Comparison of ENCODE assay signal across 17 mouse cellular contexts in the genomic region with DNA sequence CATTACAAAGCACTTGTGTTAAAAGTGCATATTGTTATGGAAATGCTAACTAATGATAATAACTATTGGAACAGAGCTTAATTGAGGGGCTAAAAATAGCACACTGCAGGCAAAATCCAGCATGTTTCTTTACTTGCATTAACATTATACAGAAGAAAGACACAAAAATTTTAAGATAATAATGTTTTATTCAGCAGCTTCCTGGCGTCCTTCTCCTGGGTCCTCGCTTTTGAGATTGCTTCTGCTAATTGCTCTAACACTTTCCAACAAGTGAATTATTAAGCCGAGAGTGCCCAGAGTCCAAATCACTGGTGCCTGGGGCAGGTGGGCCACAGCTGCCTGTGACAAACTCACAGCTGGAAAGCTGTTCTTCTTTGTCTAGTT.
DNase-seq lines count a peak whose midpoint lies in the region; ATAC-seq and TF ChIP-seq lines count a peak whose summit lies in the region.
"Had no signal": no experiment of that assay in that cellular context is flagged by ENCODE, and none has a peak within 500 bp of the region (broad histone marks: within the 10 kb centered on the region; RNA-seq: fewer than 3 reads in every experiment).

No protein-coding gene starts in this region.

- TF ChIP-seq CTCF in hindbrain, postnatal 0 days (IDR thresholded peaks at IDR 0.05; ENCODE audit: low read depth), result no peak

- no peak overlapping the region for H3K4me2 ChIP-seq in midbrain, embryonic 12.5 days (replicated peaks)
- H3K4me2 ChIP-seq in forebrain, embryonic 16.5 days (ENCODE audit: low read length), result no peak overlapping the region
- no peak overlapping the region for H3K4me2 ChIP-seq in hindbrain, postnatal 0 days (ENCODE audit: low read depth, low read length)
- no peak overlapping the region for H3K4me2 ChIP-seq in midbrain, embryonic 15.5 days
- H3K4me2 ChIP-seq: neural tube, embryonic 12.5 days had no signal

- ATAC-seq in midbrain, embryonic 12.5 days (ENCODE audit: low FRiP score, low read depth), result peak; percentile 68
- peak; percentile 83 for ATAC-seq in forebrain, embryonic 16.5 days
- ATAC-seq in hindbrain, postnatal 0 days, result no peak
- ATAC-seq in midbrain, embryonic 15.5 days (replicated peaks), result peak; percentile 69

- peaks cover 2% of the 10 kb centered on the region; the same call in 1 of the 2 replicates for H3K4me1 ChIP-seq in midbrain, embryonic 12.5 days
- H3K4me1 ChIP-seq in midbrain, embryonic 10.5 days, result no peaks in the 10 kb centered on the region
- peaks cover 7% of the 10 kb centered on the region for H3K4me1 ChIP-seq in forebrain, embryonic 16.5 days (replicated peaks; ENCODE audit: control insufficient read depth, insufficient read depth, low read length)
- H3K4me1 ChIP-seq in hindbrain, postnatal 0 days (ENCODE audit: insufficient read depth, low read length), result no peaks in the 10 kb centered on the region
- H3K4me1 ChIP-seq in midbrain, embryonic 15.5 days, result peaks cover 6% of the 10 kb centered on the region; the same call in 1 of the 2 replicates
- H3K4me1 ChIP-seq: neural tube, embryonic 12.5 days had no signal

- H3K27me3 ChIP-seq in midbrain, embryonic 12.5 days, result no peaks in the 10 kb centered on the region
- no peaks in the 10 kb centered on the region for H3K27me3 ChIP-seq in midbrain, embryonic 10.5 days (ENCODE audit: low read depth, poor library complexity, severe bottlenecking)
- no peaks in the 10 kb centered on the region for H3K27me3 ChIP-seq in forebrain, embryonic 16.5 days (replicated peaks; ENCODE audit: control insufficient read depth, insufficient read depth, low read length)
- no peaks in the 10 kb centered on the region for H3K27me3 ChIP-seq in hindbrain, postnatal 0 days (ENCODE audit: insufficient read depth, low read length)
- no peaks in the 10 kb centered on the region for H3K27me3 ChIP-seq in midbrain, embryonic 15.5 days (replicated peaks)
- H3K27me3 ChIP-seq: neural tube, embryonic 12.5 days had no signal

- no peaks in the 10 kb centered on the region for H3K36me3 ChIP-seq in midbrain, embryonic 12.5 days
- H3K36me3 ChIP-seq in midbrain, embryonic 10.5 days, result no peaks in the 10 kb centered on the region
- H3K36me3 ChIP-seq in forebrain, embryonic 16.5 days (ENCODE audit: control insufficient read depth, insufficient read depth), result no peaks in the 10 kb centered on the region
- H3K36me3 ChIP-seq in hindbrain, postnatal 0 days (ENCODE audit: insufficient read depth, low read length), result no peaks in the 10 kb centered on the region
- no peaks in the 10 kb centered on the region for H3K36me3 ChIP-seq in midbrain, embryonic 15.5 days (replicated peaks)
- H3K36me3 ChIP-seq: G1E; neural tube, embryonic 12.5 days had no signal

- no peak overlapping the region for H3K9ac ChIP-seq in midbrain, embryonic 12.5 days (replicated peaks)
- no peak overlapping the region for H3K9ac ChIP-seq in forebrain, embryonic 16.5 days (replicated peaks; ENCODE audit: low read depth, low read length)
- H3K9ac ChIP-seq in hindbrain, postnatal 0 days (replicated peaks; ENCODE audit: low read length), result no peak overlapping the region
- H3K9ac ChIP-seq in midbrain, embryonic 15.5 days, result no peak overlapping the region
- H3K9ac ChIP-seq: neural tube, embryonic 12.5 days had no signal

- no peak overlapping the region for H3K4me3 ChIP-seq in midbrain, embryonic 12.5 days
- H3K4me3 ChIP-seq in midbrain, embryonic 10.5 days, result no peak overlapping the region
- no peak overlapping the region for H3K4me3 ChIP-seq in forebrain, embryonic 16.5 days (replicated peaks; ENCODE audit: low read length)
- no peak overlapping the region for H3K4me3 ChIP-seq in hindbrain, postnatal 0 days (ENCODE audit: low read length)
- no peak overlapping the region for H3K4me3 ChIP-seq in midbrain, embryonic 15.5 days
- H3K4me3 ChIP-seq: neural tube, embryonic 12.5 days had no signal

- WGBS in midbrain, embryonic 12.5 days, result 41% methylated on average over 3 of the region's 3 CpGs
- WGBS in midbrain, embryonic 10.5 days, result 78% methylated on average over 3 of the region's 3 CpGs
- 0% methylated on average over 3 of the region's 3 CpGs for WGBS in forebrain, embryonic 16.5 days
- 27% methylated on average over 3 of the region's 3 CpGs for WGBS in hindbrain, postnatal 0 days
- 15% methylated on average over 3 of the region's 3 CpGs for WGBS in midbrain, embryonic 15.5 days

- no peak for DNase-seq in midbrain, embryonic 10.5 days (ENCODE audit: low spot score)
- DNase-seq in hindbrain, postnatal 0 days (ENCODE audit: low spot score), result peak; percentile 15
- no peak for DNase-seq in layer of hippocampus, postnatal 25 days (ENCODE audit: extremely low spot score in 1 of 2, low spot score in 1 of 2)
- no peak for DNase-seq in lung, postnatal 36 days
- no peak for DNase-seq in urinary bladder, adult 2 months (ENCODE audit: low spot score)
- DNase-seq: cerebellum, postnatal 14 days; gastrocnemius, postnatal 10 days; heart, adult 18-20 months; left cerebral cortex, postnatal 4 days; lung, adult 18-20 months; lung, postnatal 4 days; thymus, postnatal 36 days had no signal

- no peak overlapping the region for H3K27ac ChIP-seq in midbrain, embryonic 12.5 days (replicated peaks)
- H3K27ac ChIP-seq in midbrain, embryonic 10.5 days (replicated peaks), result no peak overlapping the region
- H3K27ac ChIP-seq in forebrain, embryonic 16.5 days (ENCODE audit: low read length), result 0 out of 2 replicates have a peak overlapping the region, but pooled peaks have one; percentile 47
- H3K27ac ChIP-seq in hindbrain, postnatal 0 days, result no peak overlapping the region
- no peak overlapping the region for H3K27ac ChIP-seq in midbrain, embryonic 15.5 days
- H3K27ac ChIP-seq: neural tube, embryonic 12.5 days had no signal

- no peaks in the 10 kb centered on the region for H3K9me3 ChIP-seq in midbrain, embryonic 12.5 days
- no peaks in the 10 kb centered on the region for H3K9me3 ChIP-seq in midbrain, embryonic 10.5 days (replicated peaks)
- no peaks in the 10 kb centered on the region for H3K9me3 ChIP-seq in forebrain, embryonic 16.5 days (ENCODE audit: control insufficient read depth, low read length)
- no peaks in the 10 kb centered on the region for H3K9me3 ChIP-seq in hindbrain, postnatal 0 days (ENCODE audit: low read length)
- no peaks in the 10 kb centered on the region for H3K9me3 ChIP-seq in midbrain, embryonic 15.5 days
- H3K9me3 ChIP-seq: G1E; neural tube, embryonic 12.5 days had no signal
